Mouse (Mus musculus) forebrain, embryonic 13.5 days (tissue): ENCODE measurements at regions not wholly inside any gene's neighbourhood (a gene's known extent, or its start where the extent isn't known, plus 50 kb on each side); places are given as distances from the start of the nearest gene placed in this dataset.
A peak's percentile ranks its signal among the peaks of the same experiment; 100 is the strongest.

Source experiments
- ATAC-seq: fragments of 200-750 bp; cut with Nextera tagmentation; 2 replicates; pipeline ENCODE4 v1.8.0; 2017
- H3K27ac ChIP-seq: fragments of 300-500 bp; sonication (generic); 2 replicates; pipeline ENCODE4 v1.5.1; 2015; ENCODE audit warnings: inconsistent platforms, mild to moderate bottlenecking, moderate library complexity
- H3K27me3 ChIP-seq: fragments of 300-500 bp; sonication (generic); 2 replicates; pipeline ENCODE4 v1.6.1; 2015; ENCODE audit warnings: mild to moderate bottlenecking, inconsistent platforms
- H3K36me3 ChIP-seq: fragments of 300-500 bp; sonication (generic); 2 replicates; pipeline ENCODE4 v1.6.1; 2015; ENCODE audit warnings: mild to moderate bottlenecking, inconsistent platforms; ENCODE audit not compliant: poor library complexity, severe bottlenecking
- H3K4me1 ChIP-seq: fragments of 300-500 bp; sonication (generic); 2 replicates; pipeline ENCODE4 v1.6.1; 2015; ENCODE audit warnings: inconsistent platforms
- H3K4me2 ChIP-seq: fragments of 300-500 bp; sonication (generic); 2 replicates; pipeline ENCODE4 v1.6.1; 2015; ENCODE audit warnings: inconsistent platforms, mild to moderate bottlenecking, moderate library complexity
- H3K4me3 ChIP-seq: fragments of 300-500 bp; sonication (generic); 2 replicates; pipeline ENCODE4 v1.5.1; 2015; ENCODE audit warnings: mild to moderate bottlenecking, inconsistent platforms
- H3K9ac ChIP-seq: fragments of 300-500 bp; sonication (generic); 2 replicates; pipeline ENCODE4 v1.6.1; 2015; ENCODE audit warnings: mild to moderate bottlenecking, inconsistent platforms
- H3K9me3 ChIP-seq: fragments of 300-500 bp; sonication (generic); replicated peaks from 2 replicates; pipeline ENCODE4 v1.6.1; 2016; ENCODE audit warnings: inconsistent platforms
- WGBS: fragments of 180-500 bp; shearing (Covaris S2); methylation state at CpG from one replicate; pipeline ENCODE4 v1.1.7; 2015; 5-methylcytosine and 5-hydroxymethylcytosine counted together

GRCm38 (mm10) chr8:8220395-8221031 is 440.5 kb downstream of the Efnb2 start:
- H3K36me3 ChIP-seq: no peaks in the 10 kb centered on the region
- 0 out of 2 replicates have a peak, but pooled peaks have one; percentile 27 for ATAC-seq
- peaks cover 6% of the 10 kb centered on the region; the same call in 1 of the 2 replicates for H3K4me1 ChIP-seq
- no peaks in the 10 kb centered on the region for H3K9me3 ChIP-seq
- H3K4me3 ChIP-seq: no peak overlapping the region
- H3K4me2 ChIP-seq: no peak overlapping the region
- 54% methylated on average over 14 of the region's 14 CpGs for WGBS
- no peak overlapping the region for H3K27ac ChIP-seq
- H3K27me3 ChIP-seq: no peaks in the 10 kb centered on the region
- no peak overlapping the region for H3K9ac ChIP-seq

GRCm38 (mm10) chr8:8219701-8220394 is 441.2 kb downstream of the Efnb2 start:
- peaks cover 6% of the 10 kb centered on the region; the same call in 1 of the 2 replicates for H3K4me1 ChIP-seq
- no peaks in the 10 kb centered on the region for H3K9me3 ChIP-seq
- H3K36me3 ChIP-seq: no peaks in the 10 kb centered on the region
- no peak overlapping the region for H3K9ac ChIP-seq
- no peaks in the 10 kb centered on the region for H3K27me3 ChIP-seq
- ATAC-seq: peak; percentile 16; the same call in 1 of the 2 replicates
- no peak overlapping the region for H3K27ac ChIP-seq
- H3K4me3 ChIP-seq: no peak overlapping the region
- 50% methylated on average over 12 of the region's 12 CpGs for WGBS
- no peak overlapping the region for H3K4me2 ChIP-seq

GRCm38 (mm10) chr8:8193036-8193435 is 468.0 kb downstream of the Efnb2 start:
- Histone ChIP-seq H3K9me3 (no peaks in the 10 kb centered on the region), H3K9ac (no peak overlapping the region), H3K27me3 (no peaks in the 10 kb centered on the region), H3K36me3 (no peaks in the 10 kb centered on the region), H3K4me2 (no peak overlapping the region), H3K4me1 (no peaks in the 10 kb centered on the region), H3K27ac (no peak overlapping the region), H3K4me3 (no peak overlapping the region)
- 47% methylated on average over 3 of the region's 3 CpGs for WGBS
- ATAC-seq: no peak

GRCm38 (mm10) chr8:8186046-8186445 is 475.0 kb downstream of the Efnb2 start:
- 39% methylated on average over 3 of the region's 3 CpGs for WGBS
- H3K4me1 ChIP-seq: no peaks in the 10 kb centered on the region
- no peak overlapping the region for H3K4me2 ChIP-seq
- no peaks in the 10 kb centered on the region for H3K36me3 ChIP-seq
- H3K9me3 ChIP-seq: no peaks in the 10 kb centered on the region
- H3K27ac ChIP-seq: no peak overlapping the region
- H3K9ac ChIP-seq: no peak overlapping the region
- H3K27me3 ChIP-seq: no peaks in the 10 kb centered on the region
- no peak for ATAC-seq
- H3K4me3 ChIP-seq: no peak overlapping the region

- no peak for ATAC-seq
- Histone ChIP-seq H3K4me2 (no peak overlapping the region), H3K9me3 (no peaks in the 10 kb centered on the region), H3K27me3 (no peaks in the 10 kb centered on the region), H3K36me3 (no peaks in the 10 kb centered on the region), H3K9ac (no peak overlapping the region), H3K4me3 (no peak overlapping the region), H3K4me1 (no peaks in the 10 kb centered on the region), H3K27ac (no peak overlapping the region)
- WGBS: 85% methylated on average over 6 of the region's 6 CpGs
Observed at GRCm38 (mm10) chr8:8183233-8183622, 477.8 kb downstream of the Efnb2 start.

- Histone ChIP-seq H3K27ac (no peak overlapping the region), H3K9me3 (no peaks in the 10 kb centered on the region), H3K4me3 (no peak overlapping the region), H3K27me3 (no peaks in the 10 kb centered on the region), H3K36me3 (no peaks in the 10 kb centered on the region), H3K4me1 (no peaks in the 10 kb centered on the region), H3K9ac (no peak overlapping the region), H3K4me2 (no peak overlapping the region)
- ATAC-seq: no peak
- 66% methylated on average over 4 of the region's 4 CpGs for WGBS
Observed at GRCm38 (mm10) chr8:8182616-8183232, 478.3 kb downstream of the Efnb2 start.

GRCm38 (mm10) chr8:8182108-8182507 is 478.9 kb downstream of the Efnb2 start:
- H3K9me3 ChIP-seq: no peaks in the 10 kb centered on the region
- H3K4me2 ChIP-seq: no peak overlapping the region
- WGBS: 86% methylated on average over 2 of the region's 2 CpGs
- H3K27ac ChIP-seq: no peak overlapping the region
- no peaks in the 10 kb centered on the region for H3K4me1 ChIP-seq
- no peaks in the 10 kb centered on the region for H3K27me3 ChIP-seq
- no peaks in the 10 kb centered on the region for H3K36me3 ChIP-seq
- ATAC-seq: no peak
- no peak overlapping the region for H3K4me3 ChIP-seq
- H3K9ac ChIP-seq: no peak overlapping the region

- Histone ChIP-seq H3K27ac (no peak overlapping the region), H3K9me3 (no peaks in the 10 kb centered on the region), H3K4me1 (peaks cover 5% of the 10 kb centered on the region; the same call in 1 of the 2 replicates), H3K36me3 (no peaks in the 10 kb centered on the region), H3K4me2 (no peak overlapping the region), H3K4me3 (no peak overlapping the region), H3K27me3 (no peaks in the 10 kb centered on the region), H3K9ac (no peak overlapping the region)
- ATAC-seq: 0 out of 2 replicates have a peak, but pooled peaks have one; percentile 24
- WGBS: 49% methylated on average over 2 of the region's 2 CpGs
Observed at GRCm38 (mm10) chr8:8174286-8174685, 486.8 kb downstream of the Efnb2 start.

- H3K36me3 ChIP-seq: no peaks in the 10 kb centered on the region
- 88% methylated on average over 6 of the region's 6 CpGs for WGBS
- H3K27ac ChIP-seq: no peak overlapping the region
- H3K4me3 ChIP-seq: no peak overlapping the region
- no peaks in the 10 kb centered on the region for H3K9me3 ChIP-seq
- no peaks in the 10 kb centered on the region for H3K4me1 ChIP-seq
- H3K9ac ChIP-seq: no peak overlapping the region
- no peaks in the 10 kb centered on the region for H3K27me3 ChIP-seq
- no peak for ATAC-seq
- H3K4me2 ChIP-seq: no peak overlapping the region
Observed at GRCm38 (mm10) chr8:8168674-8169073, 492.4 kb downstream of the Efnb2 start.

- H3K36me3 ChIP-seq: no peaks in the 10 kb centered on the region
- H3K27me3 ChIP-seq: no peaks in the 10 kb centered on the region
- no peaks in the 10 kb centered on the region for H3K4me1 ChIP-seq
- no peak for ATAC-seq
- no peak overlapping the region for H3K9ac ChIP-seq
- H3K27ac ChIP-seq: no peak overlapping the region
- WGBS: 88% methylated on average over 11 of the region's 11 CpGs
- H3K4me3 ChIP-seq: no peak overlapping the region
- no peak overlapping the region for H3K4me2 ChIP-seq
- H3K9me3 ChIP-seq: no peaks in the 10 kb centered on the region
Observed at GRCm38 (mm10) chr8:8168250-8168649, 492.8 kb downstream of the Efnb2 start.

GRCm38 (mm10) chr8:8147527-8147926 is 513.5 kb downstream of the Efnb2 start:
- no peaks in the 10 kb centered on the region for H3K36me3 ChIP-seq
- no peak for ATAC-seq
- H3K4me3 ChIP-seq: no peak overlapping the region
- 94% methylated on average over 5 of the region's 5 CpGs for WGBS
- no peaks in the 10 kb centered on the region for H3K27me3 ChIP-seq
- H3K4me2 ChIP-seq: no peak overlapping the region
- H3K9ac ChIP-seq: no peak overlapping the region
- H3K27ac ChIP-seq: no peak overlapping the region
- peaks cover 4% of the 10 kb centered on the region; the same call in 1 of the 2 replicates for H3K4me1 ChIP-seq
- peaks cover 4% of the 10 kb centered on the region; the same call in 1 of the 2 replicates for H3K9me3 ChIP-seq

- H3K27ac ChIP-seq: no peak overlapping the region
- H3K9me3 ChIP-seq: peaks cover 4% of the 10 kb centered on the region; the same call in 1 of the 2 replicates
- 68% methylated on average over 6 of the region's 6 CpGs for WGBS
Observed at GRCm38 (mm10) chr8:8142933-8143495, 518.0 kb downstream of the Efnb2 start.

More at GRCm38 (mm10) chr8:8142933-8143495, 518.0 kb downstream of the Efnb2 start:
- Histone ChIP-seq H3K4me3 (no peak overlapping the region), H3K4me2 (no peak overlapping the region), H3K36me3 (no peaks in the 10 kb centered on the region), H3K4me1 (peaks cover 14% of the 10 kb centered on the region; the same call in 1 of the 2 replicates), H3K9ac (no peak overlapping the region), H3K27me3 (no peaks in the 10 kb centered on the region)
- ATAC-seq: no peak
